Mouse (Mus musculus): Measurements from ENCODE around the gene Klc3. TPM values are rescaled to one million over a fixed set of nuclear protein-coding genes. Genes with fewer than 3 reads are reported as not detected.

Klc3 gene
- polyA plus RNA-seq, 1 experiment from 2014 or later: 1.8 TPM

DNA sequence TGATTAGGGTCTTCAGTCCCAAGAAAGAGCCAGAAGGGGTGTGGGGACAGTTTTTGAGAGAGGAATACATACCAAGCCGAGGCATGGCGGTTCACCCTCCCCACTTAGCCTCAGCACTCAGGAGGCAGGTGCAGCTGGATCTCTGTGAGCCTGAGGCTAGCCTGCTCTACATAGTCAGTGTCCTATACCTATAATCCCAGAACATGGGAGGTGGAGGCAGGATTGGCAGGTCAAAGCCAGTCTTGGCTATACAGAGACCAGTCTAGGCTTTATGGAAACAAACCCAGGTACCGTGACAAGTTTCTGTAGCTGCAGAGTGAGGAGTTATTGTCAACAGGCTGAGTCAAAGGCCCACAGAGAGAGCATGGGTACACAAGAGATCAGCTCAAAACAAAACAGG lies 19.2 kb upstream of the Klc3 start:
- Histone ChIP-seq H3K27ac (replicated peaks in 1 of 2; ENCODE audit: control insufficient read depth in 1 of 2, insufficient read depth in 1 of 2, low read depth in 2 of 2, low read length in 2 of 2) (no peak overlapping the region), H3K9ac (ENCODE audit: low read length) (no peak overlapping the region), H3K27me3 (ENCODE audit: control insufficient read depth, insufficient read depth, low read length) (peaks cover 15% of the 10 kb centered on the region), H3K9me3 (ENCODE audit: control insufficient read depth, low read length) (no peaks in the 10 kb centered on the region), H3K4me2 (ENCODE audit: low read length) (no peak overlapping the region), H3K4me1 (ENCODE audit: control insufficient read depth in 2 of 2, insufficient read depth in 2 of 2, low read length in 2 of 2) (peaks cover 3 to 10% of the 10 kb centered on the region in 2 experiments; a peak in 2 of 4 replicates), H3K36me3 (ENCODE audit: control insufficient read depth, insufficient read depth, low read length) (peaks cover 52% of the 10 kb centered on the region), H3K4me3 (ENCODE audit: control insufficient read depth in 1 of 2, insufficient read depth in 1 of 2, low read depth in 1 of 2, low read length in 2 of 2) (no peak overlapping the region)
- 88% methylated on average over 3 of the region's 3 CpGs for WGBS
- ATAC-seq (ENCODE audit: insufficient number of reproducible peaks, insufficient read depth, low FRiP score, low read depth): no peak

DNA sequence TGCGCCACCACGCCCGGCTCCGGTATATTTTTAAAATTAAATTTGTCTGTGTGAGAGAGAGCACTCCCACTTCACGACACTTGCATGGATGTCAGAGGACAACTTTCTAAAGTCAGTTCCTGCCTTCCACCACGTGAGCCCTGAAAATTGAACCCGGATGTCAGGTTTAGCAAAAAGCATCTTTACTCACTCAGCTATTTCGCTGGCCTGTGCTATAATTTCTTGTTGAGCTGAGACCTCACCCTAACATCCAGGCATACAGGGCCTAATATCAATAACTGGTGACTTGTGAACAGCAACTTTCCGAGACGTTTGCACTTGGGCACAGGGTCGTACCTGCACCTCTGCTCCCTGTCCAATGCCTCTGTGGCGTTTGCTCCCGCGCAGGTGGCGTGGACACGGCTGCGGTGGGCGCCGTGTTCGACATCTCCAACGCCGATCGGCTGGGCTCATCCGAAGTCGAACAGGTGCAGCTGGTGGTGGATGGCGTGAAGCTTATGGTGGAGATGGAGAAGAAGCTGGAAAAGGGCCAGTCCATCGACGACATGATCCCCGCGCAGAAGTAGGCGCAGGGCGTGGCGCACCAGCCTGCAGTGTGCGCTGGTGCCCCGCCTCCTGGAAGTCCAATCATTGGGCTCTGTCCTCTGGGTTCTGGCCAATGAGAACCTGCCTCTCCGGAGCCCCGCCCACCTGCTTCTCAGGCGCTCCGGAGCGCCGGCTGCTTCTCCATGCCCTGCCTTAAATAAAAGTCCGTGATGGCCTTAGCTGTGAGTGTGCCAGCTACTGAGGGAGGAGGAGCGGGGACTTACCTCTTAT lies 17.1 kb upstream of the Klc3 start:
- no peak overlapping the region for H3K27ac ChIP-seq (replicated peaks in 1 of 2; ENCODE audit: control insufficient read depth in 1 of 2, insufficient read depth in 1 of 2, low read depth in 2 of 2, low read length in 2 of 2)
- H3K4me3 ChIP-seq (ENCODE audit: control insufficient read depth in 1 of 2, insufficient read depth in 1 of 2, low read depth in 1 of 2, low read length in 2 of 2): peak overlapping the region; percentile 31 to 46
- ATAC-seq (ENCODE audit: insufficient number of reproducible peaks, insufficient read depth, low FRiP score, low read depth): peak; percentile 79
- 14% methylated on average over 40 of the region's 43 CpGs for WGBS
- no peaks in the 10 kb centered on the region for H3K9me3 ChIP-seq (ENCODE audit: control insufficient read depth, low read length)
- H3K36me3 ChIP-seq (ENCODE audit: control insufficient read depth, insufficient read depth, low read length): peaks cover 50% of the 10 kb centered on the region
- peaks cover 5 to 10% of the 10 kb centered on the region in 2 experiments; a peak in 2 of 4 replicates for H3K4me1 ChIP-seq (ENCODE audit: control insufficient read depth in 2 of 2, insufficient read depth in 2 of 2, low read length in 2 of 2)
- peak overlapping the region; percentile 60 for H3K4me2 ChIP-seq (ENCODE audit: low read length)
- H3K27me3 ChIP-seq (ENCODE audit: control insufficient read depth, insufficient read depth, low read length): peaks cover 15% of the 10 kb centered on the region
- peak overlapping the region; percentile 39; the same call in 1 of the 2 replicates for H3K9ac ChIP-seq (ENCODE audit: low read length)

DNA sequence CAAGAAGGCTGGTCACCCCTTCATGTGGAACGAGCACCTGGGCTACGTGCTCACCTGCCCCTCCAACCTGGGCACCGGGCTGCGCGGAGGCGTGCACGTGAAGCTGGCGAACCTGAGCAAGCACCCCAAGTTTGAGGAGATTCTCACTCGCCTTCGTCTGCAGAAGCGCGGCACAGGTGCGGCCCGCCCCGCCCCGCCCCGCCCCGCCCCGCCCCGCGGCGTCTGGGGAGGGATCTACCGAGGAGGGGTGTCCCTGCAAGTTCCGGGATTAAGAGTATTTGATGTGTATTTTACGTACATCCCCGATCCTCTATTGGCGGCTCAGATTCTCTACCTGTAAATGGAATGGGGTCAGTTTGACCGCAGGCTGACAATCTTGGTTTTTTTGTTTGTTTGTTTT lies 16.2 kb upstream of the Klc3 start:
- no peaks in the 10 kb centered on the region for H3K9me3 ChIP-seq (ENCODE audit: control insufficient read depth, low read length)
- no peak for ATAC-seq (ENCODE audit: insufficient number of reproducible peaks, insufficient read depth, low FRiP score, low read depth)
- H3K4me3 ChIP-seq (ENCODE audit: control insufficient read depth in 1 of 2, insufficient read depth in 1 of 2, low read depth in 1 of 2, low read length in 2 of 2): no peak overlapping the region
- peaks cover 15% of the 10 kb centered on the region for H3K27me3 ChIP-seq (ENCODE audit: control insufficient read depth, insufficient read depth, low read length)
- H3K9ac ChIP-seq (ENCODE audit: low read length): no peak overlapping the region
- H3K36me3 ChIP-seq (ENCODE audit: control insufficient read depth, insufficient read depth, low read length): peaks cover 45% of the 10 kb centered on the region
- H3K4me1 ChIP-seq (ENCODE audit: control insufficient read depth in 2 of 2, insufficient read depth in 2 of 2, low read length in 2 of 2): peaks cover 5 to 10% of the 10 kb centered on the region in 2 experiments; a peak in 2 of 4 replicates
- WGBS: 11% methylated on average over 28 of the region's 28 CpGs
- no peak overlapping the region for H3K27ac ChIP-seq (replicated peaks in 1 of 2; ENCODE audit: control insufficient read depth in 1 of 2, insufficient read depth in 1 of 2, low read depth in 2 of 2, low read length in 2 of 2)
- H3K4me2 ChIP-seq (ENCODE audit: low read length): no peak overlapping the region

DNA sequence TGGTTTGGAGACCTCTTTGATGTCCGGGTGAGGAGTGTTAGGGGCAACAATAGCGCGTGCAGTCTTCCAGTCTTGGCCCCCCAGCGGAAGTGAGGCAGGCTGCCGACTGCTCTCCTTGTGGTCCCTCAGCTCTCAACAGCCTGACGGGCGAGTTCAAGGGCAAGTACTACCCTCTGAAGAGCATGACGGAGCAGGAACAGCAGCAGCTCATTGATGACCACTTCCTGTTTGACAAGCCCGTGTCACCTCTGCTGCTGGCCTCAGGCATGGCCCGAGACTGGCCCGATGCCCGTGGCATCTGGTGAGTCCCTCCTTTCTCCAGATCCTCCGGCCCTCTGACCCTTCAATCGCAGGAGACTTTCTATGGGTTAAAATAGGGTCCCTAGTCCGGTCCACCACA lies 12.7 kb upstream of the Klc3 start:
- H3K4me1 ChIP-seq (ENCODE audit: control insufficient read depth in 2 of 2, insufficient read depth in 2 of 2, low read length in 2 of 2): peaks cover 5 to 16% of the 10 kb centered on the region in 2 experiments; a peak in 2 of 4 replicates
- H3K9me3 ChIP-seq (ENCODE audit: control insufficient read depth, low read length): 0 out of 2 replicates have a peak, but pooled peaks cover 3% of the 10 kb centered on the region
- H3K27ac ChIP-seq (replicated peaks in 1 of 2; ENCODE audit: control insufficient read depth in 1 of 2, insufficient read depth in 1 of 2, low read depth in 2 of 2, low read length in 2 of 2): no peak overlapping the region
- no peak overlapping the region; the same call in 1 of the 2 replicates for H3K9ac ChIP-seq (ENCODE audit: low read length)
- 53% methylated on average over 15 of the region's 15 CpGs for WGBS
- peaks cover 15% of the 10 kb centered on the region for H3K27me3 ChIP-seq (ENCODE audit: control insufficient read depth, insufficient read depth, low read length)
- H3K4me3 ChIP-seq (ENCODE audit: control insufficient read depth in 1 of 2, insufficient read depth in 1 of 2, low read depth in 1 of 2, low read length in 2 of 2): no peak overlapping the region
- no peak overlapping the region for H3K4me2 ChIP-seq (ENCODE audit: low read length)
- peaks cover 56% of the 10 kb centered on the region for H3K36me3 ChIP-seq (ENCODE audit: control insufficient read depth, insufficient read depth, low read length)
- ATAC-seq (ENCODE audit: insufficient number of reproducible peaks, insufficient read depth, low FRiP score, low read depth): no peak

DNA sequence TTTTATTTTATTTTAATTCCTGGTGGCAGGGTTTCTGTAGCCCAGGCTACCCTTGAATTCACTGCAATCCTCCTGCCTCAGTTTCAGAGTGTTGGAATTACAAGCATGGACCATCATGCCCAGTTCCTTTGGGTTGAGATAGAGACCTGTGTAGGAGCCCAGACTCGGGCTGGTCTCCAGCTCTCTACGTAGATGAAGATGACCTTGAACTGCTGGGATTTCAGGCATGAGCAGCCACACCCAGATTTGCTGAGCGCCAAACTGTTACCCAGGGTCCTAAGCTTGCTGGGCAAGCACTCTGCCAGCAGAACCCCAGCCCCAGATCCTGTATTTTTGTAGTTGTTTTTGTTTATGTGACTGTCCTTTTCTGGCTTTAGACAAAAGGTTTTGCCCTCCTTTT lies 9.6 kb upstream of the Klc3 start:
- Histone ChIP-seq H3K9me3 (ENCODE audit: control insufficient read depth, low read length) (0 out of 2 replicates have a peak, but pooled peaks cover 3% of the 10 kb centered on the region), H3K27me3 (ENCODE audit: control insufficient read depth, insufficient read depth, low read length) (no peaks in the 10 kb centered on the region), H3K4me1 (ENCODE audit: control insufficient read depth in 2 of 2, insufficient read depth in 2 of 2, low read length in 2 of 2) (peaks cover 18 to 20% of the 10 kb centered on the region in 2 experiments), H3K27ac (replicated peaks in 1 of 2; ENCODE audit: control insufficient read depth in 1 of 2, insufficient read depth in 1 of 2, low read depth in 2 of 2, low read length in 2 of 2) (no peak overlapping the region), H3K4me3 (ENCODE audit: control insufficient read depth in 1 of 2, insufficient read depth in 1 of 2, low read depth in 1 of 2, low read length in 2 of 2) (no peak overlapping the region), H3K4me2 (ENCODE audit: low read length) (no peak overlapping the region), H3K9ac (ENCODE audit: low read length) (no peak overlapping the region), H3K36me3 (ENCODE audit: control insufficient read depth, insufficient read depth, low read length) (peaks cover 52% of the 10 kb centered on the region)
- 72% methylated on average over 3 of the region's 3 CpGs for WGBS
- no peak for ATAC-seq (ENCODE audit: insufficient number of reproducible peaks, insufficient read depth, low FRiP score, low read depth)

DNA sequence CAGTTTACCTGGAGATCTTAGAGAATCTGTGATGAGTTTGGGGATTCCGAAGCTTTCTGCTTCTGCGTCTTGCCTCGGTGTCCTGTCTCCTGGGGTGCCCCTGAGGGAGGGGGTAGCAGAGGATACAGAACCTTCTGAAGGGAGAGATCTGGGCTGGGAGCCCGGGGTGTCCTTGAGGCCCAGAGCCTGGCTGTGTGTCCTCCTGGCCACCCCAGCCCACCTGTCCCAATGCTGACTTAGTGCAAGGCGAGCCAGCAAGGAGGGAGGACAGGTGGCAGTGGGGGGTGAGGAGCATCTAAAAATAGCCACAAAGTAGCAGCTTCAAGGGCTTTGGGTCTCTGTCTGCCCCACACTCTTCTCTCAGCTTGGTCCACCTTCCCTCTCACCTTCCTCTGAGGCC lies 7.9 kb upstream of the Klc3 start:
- H3K36me3 ChIP-seq (ENCODE audit: control insufficient read depth, insufficient read depth, low read length): peaks cover 37% of the 10 kb centered on the region
- 60% methylated on average over 5 of the region's 5 CpGs for WGBS
- no peaks in the 10 kb centered on the region for H3K27me3 ChIP-seq (ENCODE audit: control insufficient read depth, insufficient read depth, low read length)
- 0 out of 2 replicates have a peak, but pooled peaks cover 3% of the 10 kb centered on the region for H3K9me3 ChIP-seq (ENCODE audit: control insufficient read depth, low read length)
- H3K4me3 ChIP-seq (ENCODE audit: control insufficient read depth in 1 of 2, insufficient read depth in 1 of 2, low read depth in 1 of 2, low read length in 2 of 2): peak overlapping the region; percentile 43 to 50
- H3K4me1 ChIP-seq (ENCODE audit: control insufficient read depth in 2 of 2, insufficient read depth in 2 of 2, low read length in 2 of 2): peaks cover 18 to 20% of the 10 kb centered on the region in 2 experiments
- H3K9ac ChIP-seq (ENCODE audit: low read length): peak overlapping the region; percentile 79
- H3K4me2 ChIP-seq (ENCODE audit: low read length): peak overlapping the region; percentile 72
- H3K27ac ChIP-seq (replicated peaks in 1 of 2; ENCODE audit: control insufficient read depth in 1 of 2, insufficient read depth in 1 of 2, low read depth in 2 of 2, low read length in 2 of 2): peak overlapping the region; percentile 93 to 95
- no peak for ATAC-seq (ENCODE audit: insufficient number of reproducible peaks, insufficient read depth, low FRiP score, low read depth)

DNA sequence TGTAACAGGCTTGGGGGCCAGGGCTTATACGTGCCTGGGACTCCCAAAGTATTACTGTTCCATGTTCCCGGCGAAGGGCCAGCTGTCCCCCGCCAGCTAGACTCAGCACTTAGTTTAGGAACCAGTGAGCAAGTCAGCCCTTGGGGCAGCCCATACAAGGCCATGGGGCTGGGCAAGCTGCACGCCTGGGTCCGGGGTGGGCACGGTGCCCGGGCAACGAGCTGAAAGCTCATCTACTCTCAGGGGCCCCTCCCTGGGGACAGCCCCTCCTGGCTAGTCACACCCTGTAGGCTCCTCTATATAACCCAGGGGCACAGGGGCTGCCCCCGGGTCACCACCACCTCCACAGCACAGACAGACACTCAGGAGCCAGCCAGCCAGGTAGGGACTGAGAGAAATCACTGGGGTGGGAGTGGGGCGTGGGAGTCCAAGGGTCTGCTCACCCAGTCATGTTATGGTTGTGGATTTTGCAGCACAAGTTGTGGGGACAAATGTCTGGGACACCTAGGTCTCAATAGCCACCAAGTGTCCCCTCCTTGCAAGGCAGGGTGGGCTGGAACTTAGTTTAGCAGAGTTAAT lies 7.0 kb upstream of the Klc3 start:
- no peaks in the 10 kb centered on the region for H3K27me3 ChIP-seq (ENCODE audit: control insufficient read depth, insufficient read depth, low read length)
- peaks cover 28% of the 10 kb centered on the region for H3K36me3 ChIP-seq (ENCODE audit: control insufficient read depth, insufficient read depth, low read length)
- H3K27ac ChIP-seq (replicated peaks in 1 of 2; ENCODE audit: control insufficient read depth in 1 of 2, insufficient read depth in 1 of 2, low read depth in 2 of 2, low read length in 2 of 2): peak overlapping the region; percentile 93 to 95
- peak; percentile 81 for ATAC-seq (ENCODE audit: insufficient number of reproducible peaks, insufficient read depth, low FRiP score, low read depth)
- 43% methylated on average over 11 of the region's 11 CpGs for WGBS
- peak overlapping the region; percentile 43 to 50 for H3K4me3 ChIP-seq (ENCODE audit: control insufficient read depth in 1 of 2, insufficient read depth in 1 of 2, low read depth in 1 of 2, low read length in 2 of 2)
- H3K4me2 ChIP-seq (ENCODE audit: low read length): peak overlapping the region; percentile 72
- H3K9me3 ChIP-seq (ENCODE audit: control insufficient read depth, low read length): 0 out of 2 replicates have a peak, but pooled peaks cover 3% of the 10 kb centered on the region
- peaks cover 16 to 20% of the 10 kb centered on the region in 2 experiments for H3K4me1 ChIP-seq (ENCODE audit: control insufficient read depth in 2 of 2, insufficient read depth in 2 of 2, low read length in 2 of 2)
- H3K9ac ChIP-seq (ENCODE audit: low read length): peak overlapping the region; percentile 79
